Mouse (Mus musculus) thymus, postnatal 25 days (tissue): Measurements from ENCODE around the gene Radil.

Experiments used
- DNase-seq: peaks from one replicate; pipeline ENCODE4 v3.0.0; 2022

Gene Radil

DNA sequence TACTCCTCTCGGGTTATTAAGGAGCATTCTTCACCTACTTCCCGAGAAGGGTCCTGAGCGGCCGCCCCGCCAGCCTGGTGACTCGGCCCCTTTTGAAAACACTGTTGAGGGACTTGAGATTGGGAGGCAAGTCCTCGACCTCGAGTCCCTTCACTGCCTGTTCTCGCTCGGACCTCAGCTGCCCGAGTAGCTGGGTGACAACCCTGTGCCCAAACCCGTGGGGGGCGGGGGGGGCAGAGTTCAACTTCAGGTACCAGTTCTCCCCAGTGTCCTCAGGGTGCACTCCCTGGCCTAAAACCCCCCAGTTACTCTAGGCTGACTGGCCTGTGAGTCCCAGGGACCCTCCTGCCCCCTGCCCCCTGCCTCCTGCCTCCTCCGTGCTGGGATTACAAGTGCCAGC, 106.9 kb downstream of the Radil start:
- DNase-seq: no peak

DNA sequence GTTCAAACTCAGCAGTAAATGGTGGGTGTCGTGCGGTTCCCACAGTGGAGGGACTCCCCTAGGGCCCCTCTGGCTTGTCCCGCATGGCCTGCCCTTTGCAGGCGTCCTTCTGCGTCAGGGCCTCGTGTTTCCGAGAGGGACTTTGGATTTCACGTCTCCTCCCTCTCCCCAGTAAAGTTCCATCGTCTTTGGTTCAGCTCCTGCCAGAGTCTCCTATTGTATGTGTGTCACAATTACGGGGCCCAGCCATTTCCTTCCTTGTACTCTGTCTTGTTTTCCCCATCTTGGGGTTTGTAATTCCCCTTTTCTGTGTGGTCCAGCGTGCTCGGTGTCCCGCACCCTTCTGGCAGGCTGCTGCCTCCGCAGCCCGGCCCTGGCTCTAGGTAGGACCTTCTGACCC, 107.4 kb downstream of the Radil start:
- no peak for DNase-seq

DNA sequence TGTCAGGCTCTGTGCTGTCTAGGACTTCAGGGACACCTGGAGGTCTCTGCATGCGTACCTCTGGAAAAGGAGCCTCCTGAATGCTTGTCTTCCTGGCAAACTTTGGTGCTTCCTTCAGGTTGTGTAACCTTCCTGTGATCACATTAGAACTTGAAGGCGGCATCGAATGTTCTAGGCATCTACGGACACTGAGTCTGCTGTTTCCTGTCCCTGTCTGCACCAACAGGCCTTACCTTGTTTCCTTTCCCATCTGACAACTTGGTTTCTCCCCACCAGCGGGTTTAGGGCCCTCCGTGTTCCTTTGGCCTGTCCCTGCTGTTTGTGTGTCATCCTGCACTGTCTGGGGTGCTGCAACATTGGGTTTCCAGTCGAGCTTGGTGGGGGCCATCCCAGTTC, 108.9 kb downstream of the Radil start:
- no peak for DNase-seq

DNA sequence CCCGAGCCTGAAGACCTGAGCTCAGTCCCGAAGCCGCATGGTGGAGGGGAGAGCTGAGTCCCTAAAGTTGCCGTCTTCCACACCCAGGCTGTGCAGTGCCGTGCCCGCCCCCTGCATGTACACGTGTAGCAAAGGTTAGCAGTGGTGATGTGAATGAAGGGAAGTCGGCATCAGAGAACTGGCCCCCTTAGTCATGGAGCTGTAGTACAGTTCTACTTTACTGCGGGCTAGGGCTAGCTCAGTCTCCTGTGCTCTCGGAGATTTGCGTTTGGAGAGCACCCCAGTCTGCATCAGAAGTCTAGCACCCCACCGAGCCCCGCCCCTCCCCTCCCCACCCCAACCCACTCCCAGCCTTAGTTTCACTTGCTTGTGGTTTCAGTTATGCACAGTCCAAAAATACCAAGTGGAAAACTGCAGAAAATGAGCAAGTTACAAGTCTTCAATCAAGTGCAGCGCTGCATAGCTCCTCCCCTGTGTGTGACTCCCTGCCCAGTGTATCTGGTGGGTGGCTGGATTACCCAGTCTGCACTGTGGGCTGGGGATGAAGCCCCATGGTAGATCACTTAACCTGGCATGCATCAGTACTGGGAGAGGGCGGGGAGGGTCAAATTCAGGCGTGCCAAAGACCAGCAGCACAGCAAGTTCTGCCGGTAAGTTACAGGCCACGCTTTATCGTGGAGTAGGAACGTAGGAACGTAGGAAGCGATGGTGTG, 109.4 kb downstream of the Radil start:
- DNase-seq: peak; percentile 46

DNA sequence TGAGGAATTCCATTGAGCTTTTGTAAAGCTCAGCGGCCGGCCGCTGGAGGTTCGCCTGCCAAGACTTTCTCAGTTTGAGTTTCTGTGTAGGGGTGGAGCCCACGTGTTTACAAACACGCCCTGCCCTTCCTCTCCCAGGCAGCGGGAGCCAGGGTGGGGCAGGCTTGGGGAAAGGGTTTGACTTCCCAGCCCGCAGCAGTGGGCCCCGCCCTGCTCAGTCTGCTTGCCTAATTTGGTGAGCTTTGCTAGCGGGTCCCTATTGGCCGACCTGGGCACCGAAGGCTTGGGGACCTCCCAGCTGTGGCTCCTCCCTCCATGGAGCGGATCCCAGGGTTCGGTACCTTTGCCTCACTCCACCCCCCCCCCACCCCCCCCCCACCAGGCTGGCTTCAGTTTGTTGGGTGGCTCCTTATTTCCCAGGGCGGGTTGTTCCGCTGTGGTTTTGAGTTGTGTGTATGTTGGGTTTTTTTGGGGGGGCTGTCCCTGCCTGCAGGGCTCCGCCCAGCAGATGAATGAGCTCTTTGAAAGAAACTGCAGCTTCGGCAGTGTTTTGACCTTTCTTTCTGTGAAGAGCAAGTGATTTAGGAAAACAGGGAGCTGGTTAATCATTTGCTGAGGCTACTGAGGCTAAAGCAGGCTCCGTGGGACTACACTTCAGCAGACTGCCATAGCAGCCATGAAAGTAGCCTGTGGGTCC, 110.3 kb downstream of the Radil start:
- peak; percentile 90 for DNase-seq

DNA sequence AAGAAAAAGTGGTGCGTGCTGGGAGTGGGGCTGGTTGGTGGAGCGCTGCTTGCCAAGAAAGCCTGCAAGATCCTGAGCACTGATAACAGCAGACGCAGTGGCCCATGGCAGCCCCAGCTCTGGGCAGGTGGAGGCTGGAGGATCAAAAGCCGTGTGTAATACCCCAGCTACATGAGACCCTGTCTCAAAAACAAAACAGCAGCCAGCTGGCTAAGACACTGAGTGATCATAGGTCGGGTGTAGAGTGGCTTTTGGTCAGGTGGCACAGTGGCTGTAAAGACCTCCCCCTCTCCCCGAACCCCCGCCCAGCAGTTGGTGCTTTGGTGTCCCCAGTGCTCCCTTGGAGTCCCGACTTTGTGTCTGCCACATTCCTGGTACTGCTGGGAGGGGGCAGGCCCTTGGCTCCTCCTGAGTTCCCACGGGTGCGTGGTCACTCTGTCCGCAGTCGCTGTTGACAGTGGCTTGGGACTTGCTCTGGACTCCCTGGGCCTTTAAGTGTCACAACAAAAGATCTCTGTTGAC, 110.9 kb downstream of the Radil start:
- DNase-seq: peak; percentile 57

DNA sequence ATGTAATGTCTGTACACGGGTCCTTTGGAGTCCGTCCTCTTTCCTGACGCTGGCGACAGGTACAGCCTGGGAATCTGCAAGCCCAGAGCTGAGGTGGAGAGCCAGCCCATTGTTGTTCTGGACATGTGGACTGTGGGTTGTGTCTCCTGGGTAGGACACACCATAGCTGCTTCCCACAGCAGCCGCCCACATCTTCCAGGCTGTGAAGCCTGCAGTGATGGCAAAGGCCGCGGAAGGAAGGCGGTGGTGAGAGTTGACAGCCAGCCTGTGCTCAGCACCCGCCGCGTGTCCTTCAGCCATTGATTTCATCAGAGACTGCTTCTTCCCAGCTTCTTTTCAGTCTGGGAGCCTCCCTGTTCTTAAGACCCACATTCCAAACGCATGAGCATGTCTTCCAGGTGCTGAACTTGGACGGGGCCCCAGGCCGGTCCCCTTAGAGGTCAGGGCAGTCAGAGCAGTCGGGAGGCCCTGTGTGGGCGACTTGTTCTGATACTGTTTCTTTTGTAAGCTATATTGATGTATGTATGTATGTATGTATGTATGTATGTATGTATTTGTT, 112.4 kb downstream of the Radil start:
- DNase-seq: no peak

DNA sequence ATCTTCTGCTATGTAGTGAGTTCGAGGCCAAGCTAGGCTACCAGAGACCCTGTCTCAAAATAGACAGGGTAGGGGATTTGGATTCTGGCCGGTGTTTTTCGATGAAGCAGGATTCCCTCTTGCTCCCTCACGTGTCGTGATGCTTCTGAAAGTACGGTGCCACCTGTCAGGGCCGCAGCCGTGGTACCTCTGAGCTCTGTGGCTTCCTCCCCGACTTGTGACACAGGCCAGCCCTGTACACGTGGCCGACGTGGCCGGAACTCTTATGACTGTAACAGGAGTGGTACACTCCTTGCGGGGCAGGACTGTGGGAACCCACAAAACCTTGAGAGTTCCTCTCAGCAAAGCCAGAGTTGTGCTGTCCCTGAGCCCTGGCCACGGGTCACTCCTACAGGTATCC, 115.2 kb downstream of the Radil start:
- peak; percentile 41 for DNase-seq
